Mouse (Mus musculus): ENCODE results near the gene Metrnl. TPM values are rescaled to one million over a fixed set of nuclear protein-coding genes. Genes with fewer than 3 reads are reported as not detected.
A peak's percentile ranks its signal among the peaks of the same experiment; 100 is the strongest.
"Not testable (repeated sequence)": the region's sequence is repeated elsewhere in the genome, so short reads cannot be mapped to it uniquely, and the experiment has no call there.

The Metrnl gene
- total RNA-seq (2021): 10 to 100 TPM; 10.2 to 10.4 TPM
- long read RNA-seq, experiment 1, transcript Metrnl-201 (4 exons, 1,401 nt): major isoform, 8 of 10 reads
- long read RNA-seq, experiment 1, partial matches to known transcripts: 0 of 10 reads
- long read RNA-seq, experiment 1, other reads (novel, unspliced or antisense): 2 of 10 reads
- long read RNA-seq, experiment 2, transcript Metrnl-201 (4 exons, 1,401 nt): major isoform, 16 of 21 reads
- long read RNA-seq, experiment 2, partial matches to known transcripts: 1 of 21 reads
- long read RNA-seq, experiment 2, other reads (novel, unspliced or antisense): 4 of 21 reads

DNA sequence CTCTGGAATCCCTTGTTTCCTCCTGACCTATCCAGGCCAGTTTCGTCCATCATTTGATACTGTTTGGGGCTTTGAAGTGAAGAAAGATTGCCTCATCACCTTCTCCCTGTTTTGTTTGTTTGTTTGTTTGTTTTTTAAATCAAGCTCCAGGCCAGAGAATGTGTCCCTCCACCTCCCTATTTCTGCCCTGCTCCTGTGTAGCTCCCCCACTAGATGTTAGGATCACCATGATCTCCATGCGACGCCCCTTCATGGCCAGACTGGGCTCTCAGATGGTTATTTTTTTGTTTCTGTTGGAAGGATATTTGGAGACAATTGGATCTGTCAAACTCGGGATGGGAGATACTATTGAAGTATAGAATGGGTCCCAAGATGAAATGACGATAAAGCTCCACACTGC, at the start of gene Metrnl:
TSS of gene Metrnl (plus strand) at position 301 of the 400 bp plus-strand sequence.
- DNase-seq (ENCODE audit: low spot score in 2 of 2): no peak

DNA sequence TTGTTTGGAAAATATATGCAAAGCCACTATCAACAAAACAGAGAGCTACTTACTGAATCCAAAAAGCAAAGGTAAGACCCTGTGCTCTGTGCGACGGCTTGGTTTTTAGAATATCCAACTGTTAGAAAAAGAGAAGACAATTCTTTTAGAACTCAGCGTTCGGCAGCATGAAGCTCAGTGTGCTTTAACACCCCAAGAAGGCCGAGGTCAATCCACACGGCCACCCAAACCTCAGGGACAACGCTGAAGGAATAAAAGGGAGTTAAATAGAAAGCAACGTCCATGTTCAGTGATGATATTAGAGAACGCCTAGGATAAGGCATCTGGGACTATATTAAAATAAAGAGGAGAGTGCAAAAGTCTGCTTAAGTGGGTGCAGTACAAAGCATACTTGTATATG, 49.8 kb upstream of the Metrnl start:
- no peak for DNase-seq (ENCODE audit: low spot score in 2 of 2)

DNA sequence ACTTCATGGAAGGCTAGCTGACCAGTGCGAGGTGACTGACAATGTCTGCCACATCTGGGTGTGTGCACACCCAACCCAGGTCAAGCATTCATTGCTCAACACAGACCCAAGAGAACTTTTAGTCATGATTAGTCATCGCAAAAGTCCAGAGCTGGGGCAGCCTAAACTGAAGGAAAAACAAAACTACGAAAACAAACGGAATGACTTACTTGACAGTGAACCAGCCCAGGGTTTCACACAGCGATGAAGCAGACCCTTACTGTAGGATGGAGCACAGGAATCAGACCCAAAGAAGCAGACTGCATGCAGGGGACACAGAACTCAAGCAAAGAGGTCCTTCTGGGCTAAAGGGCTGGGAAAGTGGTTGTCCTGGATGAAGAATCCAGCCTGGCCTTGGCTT, 49.4 kb upstream of the Metrnl start:
- DNase-seq (ENCODE audit: low spot score in 2 of 2): no peak

DNA sequence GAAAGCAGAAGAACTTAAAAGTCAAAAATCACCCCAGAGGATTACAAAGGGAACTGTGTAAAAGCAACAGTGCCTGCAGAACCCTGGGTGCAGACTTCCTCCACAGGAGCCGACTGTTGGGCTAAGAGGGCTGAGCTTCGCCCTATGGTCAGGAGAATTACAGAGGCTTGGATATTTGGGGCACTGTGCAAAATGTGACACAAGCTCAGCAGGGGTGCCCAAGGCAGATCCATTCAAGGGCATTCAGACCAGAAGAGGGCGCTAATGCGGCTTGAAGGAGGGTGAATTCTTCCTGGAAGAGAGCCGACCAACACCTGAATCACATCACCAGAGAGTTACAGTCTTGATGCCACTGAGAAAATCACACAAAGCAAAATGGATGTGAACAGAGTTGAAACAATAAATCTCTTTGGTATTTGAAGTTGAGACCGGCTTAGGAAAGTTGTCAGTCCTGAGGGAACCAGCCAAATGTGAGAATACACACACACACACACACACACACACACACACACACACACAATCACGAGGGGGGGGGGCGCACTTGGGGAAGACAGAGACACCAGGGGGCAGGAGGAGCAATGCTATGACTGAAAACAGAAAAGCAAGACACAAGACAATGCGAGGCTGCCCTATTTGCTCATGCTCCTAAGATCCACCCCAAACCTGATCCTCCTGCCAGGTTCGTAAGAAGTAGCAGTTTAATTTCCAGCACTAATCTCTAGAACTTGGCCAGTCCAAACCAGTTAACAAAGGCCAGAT, 48.6 kb upstream of the Metrnl start:
- DNase-seq (ENCODE audit: low spot score in 2 of 2): peak in 1 of 2 experiments; percentile 49

DNA sequence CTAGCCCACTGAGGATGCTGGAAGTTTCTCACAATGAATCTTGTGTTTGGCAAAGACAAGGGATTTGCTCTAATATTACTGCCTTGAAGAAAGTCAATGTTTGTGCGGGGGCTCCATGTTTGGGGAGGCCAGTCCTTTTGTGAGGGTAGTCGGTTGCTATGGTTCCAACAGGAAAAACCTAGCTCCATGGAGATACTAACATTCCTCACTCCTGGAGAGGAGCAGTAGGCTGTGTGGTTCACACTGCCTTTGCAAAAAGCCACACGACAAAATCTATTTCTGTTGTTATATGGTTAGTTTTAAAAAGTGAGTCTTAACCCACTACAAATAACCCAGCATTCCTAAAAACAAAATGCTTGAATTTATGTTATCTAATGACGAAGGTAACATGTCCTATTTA, 47.7 kb upstream of the Metrnl start:
- no peak for DNase-seq (ENCODE audit: low spot score in 2 of 2)

DNA sequence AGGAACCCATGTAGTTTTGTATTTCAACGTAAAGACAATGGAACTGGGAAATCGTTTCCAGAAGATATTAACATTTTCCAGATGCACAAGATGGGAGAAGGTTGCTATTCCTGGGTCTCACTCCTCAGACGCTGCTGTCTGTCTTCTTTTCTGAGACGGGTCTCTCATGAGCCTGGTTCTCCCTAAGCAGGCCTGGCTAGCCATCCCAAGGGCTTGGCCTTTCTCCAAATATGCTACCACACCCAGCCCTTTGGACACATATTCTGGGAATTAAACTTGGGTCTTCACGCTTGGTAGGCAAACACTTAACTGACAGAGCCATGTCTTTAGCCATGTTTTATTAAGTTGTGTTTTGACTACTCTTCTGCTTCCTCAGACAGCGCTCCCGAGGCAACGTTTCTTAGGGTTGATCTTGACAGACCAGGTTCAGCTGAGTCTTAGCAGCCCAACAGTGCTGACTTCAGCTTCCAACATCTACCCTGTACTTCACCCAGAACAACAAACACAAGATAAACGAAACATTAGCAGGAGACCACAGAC, 46.9 kb upstream of the Metrnl start:
- no peak for DNase-seq (ENCODE audit: low spot score in 2 of 2)

DNA sequence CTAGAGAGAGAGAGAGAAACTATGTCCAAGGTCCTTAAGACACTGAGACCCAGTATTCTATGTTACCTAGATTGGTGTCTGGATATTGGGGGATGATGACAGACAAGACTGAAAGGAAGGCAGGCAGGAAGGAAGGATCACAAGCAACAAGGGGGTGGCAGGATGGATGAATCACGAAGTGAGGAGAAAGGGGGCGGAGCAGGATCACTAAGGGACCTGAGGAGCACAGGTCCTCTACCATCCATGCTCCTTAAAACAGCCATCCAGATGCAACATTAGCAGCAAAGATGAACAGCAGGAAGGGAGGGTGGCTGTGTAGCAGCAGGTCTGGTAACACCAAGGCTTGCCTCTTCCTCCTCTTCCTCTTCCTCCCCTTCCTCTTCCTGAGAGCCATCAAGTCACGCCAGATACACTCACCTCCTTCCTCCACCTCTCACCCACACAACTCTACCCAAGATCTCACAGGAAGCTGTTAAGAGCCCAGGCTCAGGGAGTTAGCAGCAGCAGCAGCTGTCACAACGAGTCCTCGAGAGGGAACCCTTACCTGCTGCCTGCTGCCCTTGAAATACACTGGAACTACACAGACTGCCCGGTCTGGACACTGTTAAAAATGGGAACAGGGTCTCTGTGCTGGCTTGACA, 46.1 kb upstream of the Metrnl start:
- no peak for DNase-seq (ENCODE audit: low spot score in 2 of 2)

DNA sequence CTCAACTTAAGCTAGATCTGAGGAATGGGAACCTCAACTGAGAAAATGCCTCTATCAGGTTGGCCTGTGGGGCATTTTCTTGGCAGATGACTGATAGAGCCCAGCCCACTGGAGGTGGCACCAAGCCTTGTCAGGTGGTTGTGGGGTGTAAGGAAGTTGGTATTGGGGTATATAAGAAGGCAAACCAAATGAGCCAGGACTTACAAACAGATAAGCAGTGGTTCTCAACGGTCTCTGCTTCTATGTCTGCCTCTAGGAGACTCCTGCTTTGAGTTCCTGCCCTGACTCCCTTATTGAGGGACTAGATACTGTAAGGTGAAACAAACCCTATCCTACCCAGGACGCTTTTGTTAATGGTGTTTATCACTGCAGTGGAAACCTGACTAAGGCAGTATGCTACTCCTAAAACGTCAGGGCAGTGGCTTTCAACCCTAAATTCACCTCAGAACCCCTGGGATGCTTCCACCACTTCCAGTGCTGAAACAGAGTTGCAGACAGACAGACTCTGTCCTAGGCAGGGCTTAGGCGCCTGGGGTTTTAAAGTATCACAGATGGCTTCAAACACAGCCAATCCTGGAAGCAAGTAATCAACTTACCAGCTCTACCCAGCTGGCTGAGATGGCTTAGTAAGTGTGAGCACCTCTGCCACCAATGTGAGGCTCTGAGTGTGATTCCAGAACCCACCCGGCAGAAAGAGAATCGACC, 45.4 kb upstream of the Metrnl start:
- DNase-seq (ENCODE audit: low spot score in 2 of 2): no peak

DNA sequence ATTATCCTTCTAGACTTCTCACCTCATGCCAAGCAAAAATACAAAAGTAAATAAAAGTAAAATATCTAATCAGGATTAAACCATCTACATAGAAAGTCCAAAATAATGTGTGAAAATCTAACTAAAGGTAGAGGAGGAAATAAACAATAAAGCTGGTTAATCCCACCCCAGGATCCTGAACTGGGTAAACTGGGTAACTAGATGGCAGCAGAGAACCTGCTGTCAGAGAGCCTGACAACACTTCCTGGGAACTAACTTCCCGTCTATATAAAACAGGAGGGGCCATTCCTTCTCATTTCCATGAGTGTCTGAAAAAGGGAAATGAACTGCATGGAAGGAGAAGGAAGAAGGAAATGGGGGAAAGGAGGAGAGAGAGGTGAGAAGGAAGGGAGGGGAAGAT, 43.2 kb upstream of the Metrnl start:
- no peak for DNase-seq (ENCODE audit: low spot score in 2 of 2)

DNA sequence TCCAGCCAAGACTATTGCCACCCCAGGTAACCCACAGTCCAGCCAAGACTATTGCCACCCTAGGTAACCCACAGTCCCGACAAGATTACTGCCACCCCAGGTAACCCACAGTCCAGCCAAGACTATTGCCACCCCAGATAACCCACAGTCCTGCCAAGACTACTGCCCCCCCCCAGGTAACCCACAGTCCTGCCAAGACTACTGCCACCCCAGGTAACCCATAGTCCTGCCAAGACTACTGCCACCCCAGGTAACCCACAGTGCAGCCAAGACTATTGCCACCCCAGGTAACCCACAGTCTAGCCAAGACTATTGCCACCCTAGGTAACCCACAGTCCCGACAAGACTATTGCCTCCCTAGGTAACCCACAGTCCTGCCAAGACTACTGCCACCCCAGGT, 40.7 kb upstream of the Metrnl start:
- not testable (repeated sequence) for DNase-seq (ENCODE audit: low spot score in 2 of 2)

DNA sequence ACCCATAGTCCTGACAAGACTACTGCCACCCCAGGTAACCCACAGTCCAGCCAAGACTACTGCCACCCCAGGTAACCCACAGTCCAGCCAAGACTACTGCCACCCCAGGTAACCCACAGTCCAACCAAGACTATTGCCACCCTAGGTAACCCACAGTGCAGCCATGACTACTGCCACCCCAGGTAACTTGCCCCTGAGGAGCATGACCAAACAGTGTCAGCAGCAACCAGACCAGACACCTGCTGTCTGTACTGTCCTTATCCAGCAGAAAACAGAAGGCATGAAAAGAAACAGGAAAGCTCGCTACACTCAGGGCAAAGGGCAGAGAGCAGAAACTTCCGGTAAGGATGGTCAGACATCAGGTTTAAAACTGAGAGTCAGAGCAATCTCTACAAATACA, 40.2 kb upstream of the Metrnl start:
- DNase-seq (ENCODE audit: low spot score in 2 of 2): no peak

DNA sequence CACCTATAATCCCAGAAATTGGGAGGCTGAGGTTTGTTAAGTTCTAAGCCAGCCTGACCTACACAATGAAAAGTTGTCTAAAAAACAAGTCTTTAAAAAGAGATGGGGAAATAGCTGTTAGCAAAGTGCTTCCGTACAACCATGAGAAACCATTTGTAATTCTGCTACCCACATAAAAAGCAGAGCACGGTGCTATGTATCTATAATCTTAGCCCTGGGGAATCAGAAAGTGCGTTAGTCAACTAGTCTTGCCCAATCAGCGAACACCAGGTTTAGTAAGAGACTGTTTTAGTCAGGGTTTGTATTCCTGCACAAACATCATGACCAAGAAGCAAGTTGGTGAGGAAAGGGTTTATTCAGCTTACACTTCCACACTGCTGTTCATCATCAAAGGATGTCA, 33.8 kb upstream of the Metrnl start:
- no peak for DNase-seq (ENCODE audit: low spot score in 2 of 2)

DNA sequence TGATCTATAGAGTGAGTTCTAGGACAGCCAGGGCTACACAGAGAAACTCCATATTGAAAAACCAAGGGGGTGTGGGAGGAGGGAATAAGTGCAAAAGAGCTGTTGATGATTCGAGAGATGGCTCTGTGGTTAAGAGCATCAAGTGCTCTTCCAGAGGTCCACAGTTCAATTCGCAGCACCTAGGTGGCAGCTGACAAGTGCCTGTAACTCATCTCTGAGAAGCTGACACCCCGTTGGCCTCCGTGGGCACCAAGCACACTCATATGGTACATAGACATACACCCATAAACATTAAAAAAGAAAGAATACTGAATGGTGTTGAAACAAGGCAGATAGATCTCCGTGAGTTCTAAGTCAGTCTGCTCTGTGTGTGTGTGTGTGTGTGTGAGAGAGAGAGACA, 32.6 kb upstream of the Metrnl start:
- DNase-seq (ENCODE audit: low spot score in 2 of 2): no peak

DNA sequence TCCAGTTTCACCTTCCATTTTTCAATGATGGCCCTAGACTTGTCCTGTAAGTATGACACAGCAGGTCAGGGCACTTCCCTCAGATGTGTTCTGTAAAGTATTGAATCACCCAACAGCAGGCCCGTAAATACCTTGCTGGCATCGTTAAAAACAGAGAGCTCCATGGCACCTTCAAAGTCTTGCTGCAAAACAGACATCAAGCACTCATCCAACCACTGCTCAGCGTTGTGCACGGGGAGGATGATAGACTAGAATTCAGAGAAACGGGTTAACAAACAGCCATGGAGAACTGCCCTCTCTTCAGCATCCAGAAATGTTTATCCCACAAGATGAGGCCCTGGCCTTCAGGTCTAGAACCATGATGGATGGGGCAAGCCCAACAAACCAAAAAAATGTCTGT, 30.4 kb upstream of the Metrnl start:
- DNase-seq (ENCODE audit: low spot score in 2 of 2): no peak

DNA sequence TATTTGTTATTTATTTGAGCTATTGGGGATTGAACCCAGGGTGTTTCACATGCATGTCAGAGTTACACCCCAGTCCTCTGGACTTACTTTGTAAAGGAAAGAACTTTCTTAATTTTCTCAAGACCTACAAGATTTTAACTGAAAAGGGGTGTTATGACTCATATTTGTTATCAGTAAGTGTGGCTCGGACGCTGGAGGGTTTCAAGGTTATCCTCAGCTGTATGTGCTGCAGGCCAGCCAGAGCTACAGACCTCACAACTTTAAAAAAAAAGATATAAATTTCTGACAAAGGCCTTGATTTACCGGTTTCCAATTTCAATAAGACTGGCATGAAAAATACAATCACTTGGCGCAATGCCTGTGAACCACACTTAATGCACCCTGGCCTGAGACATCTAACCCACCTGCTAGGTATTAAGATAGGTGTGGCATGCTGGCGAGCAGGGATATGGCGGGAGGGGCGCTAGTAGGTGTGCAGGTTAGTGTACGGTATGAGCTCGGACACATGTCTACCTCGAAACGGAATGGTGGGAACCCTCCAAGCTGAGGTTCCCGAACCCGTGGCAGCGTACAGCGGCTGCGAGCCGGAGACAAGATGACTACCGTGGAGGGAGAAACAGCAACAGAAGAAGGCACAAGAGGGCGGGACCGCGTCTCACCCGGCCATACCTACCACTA, 28.9 kb upstream of the Metrnl start:
- DNase-seq (ENCODE audit: low spot score in 2 of 2): no peak

DNA sequence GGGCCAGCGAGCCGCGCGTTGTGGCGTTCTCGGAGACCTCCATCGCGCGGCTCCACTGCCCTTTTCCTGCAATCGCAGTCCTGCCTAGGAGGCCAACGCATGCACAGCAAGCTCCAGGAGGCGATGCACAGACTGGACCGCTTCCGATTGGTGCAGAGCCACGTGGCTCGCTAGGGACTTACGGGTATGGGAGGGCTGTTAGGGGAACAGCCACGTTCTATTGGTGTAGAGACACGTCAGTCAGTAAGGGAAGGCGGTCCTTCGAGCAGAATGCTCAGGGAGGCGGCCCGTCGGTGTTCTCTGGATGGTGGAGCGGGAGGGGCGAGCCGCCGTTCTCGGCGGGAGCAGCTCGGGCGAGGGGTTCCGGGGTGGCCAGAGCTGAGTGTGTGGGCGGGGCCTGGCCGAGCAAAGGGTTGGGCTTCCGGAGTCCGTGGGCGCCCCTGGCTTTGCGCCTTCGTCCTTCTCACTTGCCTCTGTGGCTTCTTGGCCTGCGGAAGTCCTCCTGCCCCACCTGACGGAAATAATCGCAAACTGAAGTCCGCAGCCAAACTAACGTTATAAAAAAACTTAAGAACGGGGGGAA, 28.3 kb upstream of the Metrnl start, which contains the start of gene B3gntl1:
TSS of gene B3gntl1 (minus strand) at position 164 of the 583 bp plus-strand sequence.
- peak; percentile 99 to 100 for DNase-seq (ENCODE audit: low spot score in 2 of 2)

DNA sequence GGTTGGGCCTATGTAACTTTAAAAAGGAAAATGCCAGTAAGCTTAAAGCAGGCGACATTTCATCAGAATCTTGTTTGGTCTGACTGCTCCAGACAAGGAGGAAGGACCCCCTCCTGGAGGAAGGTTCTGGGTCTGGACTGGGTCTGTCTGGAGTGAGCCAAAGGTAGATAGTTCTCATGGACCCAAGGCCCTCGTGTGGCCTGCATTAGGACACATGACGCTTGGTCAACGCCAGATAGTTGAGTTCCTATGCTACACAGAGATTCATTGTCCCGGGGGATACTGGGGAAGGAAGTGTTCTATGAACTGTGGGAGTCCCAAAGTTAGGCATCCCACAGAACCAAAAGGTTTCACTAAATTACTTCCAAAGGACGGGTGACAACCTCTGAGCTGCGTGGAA, 27.7 kb upstream of the Metrnl start:
- DNase-seq (ENCODE audit: low spot score in 2 of 2): no peak

DNA sequence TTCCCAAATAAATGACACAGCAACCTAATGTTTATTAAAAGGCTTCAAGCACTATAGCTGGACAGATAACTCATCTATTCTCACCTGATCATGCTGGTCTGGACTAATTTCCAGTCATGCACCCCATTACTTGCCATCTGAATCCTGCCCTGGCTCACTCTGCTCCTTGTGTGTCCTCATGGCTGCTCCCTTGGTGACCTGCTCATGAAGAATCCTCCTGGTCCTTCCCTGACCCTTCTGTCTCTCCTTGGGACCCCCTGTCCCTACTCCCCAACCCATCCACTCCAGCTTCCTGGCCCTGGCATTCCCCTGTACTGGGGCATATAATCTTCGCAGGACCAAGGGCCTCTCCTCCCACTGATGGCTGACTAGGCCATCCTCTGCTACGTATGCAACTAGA, 24.5 kb upstream of the Metrnl start:
- no peak for DNase-seq (ENCODE audit: low spot score in 2 of 2)

DNA sequence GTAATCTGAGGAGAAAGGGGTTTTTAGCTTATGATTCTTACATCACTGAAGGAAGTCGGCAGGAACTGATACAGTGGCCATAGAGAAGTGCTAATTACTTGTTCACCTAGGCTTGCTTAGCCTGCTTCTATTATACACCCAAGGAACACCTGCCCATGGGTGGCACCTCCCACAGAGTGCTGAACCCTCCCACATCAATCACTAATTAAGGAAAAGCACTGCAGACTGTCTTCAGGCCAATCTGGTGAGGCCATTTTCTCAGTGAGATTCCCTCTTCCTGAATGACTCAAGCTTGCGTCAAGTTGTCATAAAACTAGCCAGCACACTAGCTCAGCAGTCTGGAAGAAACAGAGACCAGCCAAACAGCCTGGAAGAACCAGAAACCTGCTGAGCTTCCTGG, 21.8 kb upstream of the Metrnl start:
- no peak for DNase-seq (ENCODE audit: low spot score in 2 of 2)

DNA sequence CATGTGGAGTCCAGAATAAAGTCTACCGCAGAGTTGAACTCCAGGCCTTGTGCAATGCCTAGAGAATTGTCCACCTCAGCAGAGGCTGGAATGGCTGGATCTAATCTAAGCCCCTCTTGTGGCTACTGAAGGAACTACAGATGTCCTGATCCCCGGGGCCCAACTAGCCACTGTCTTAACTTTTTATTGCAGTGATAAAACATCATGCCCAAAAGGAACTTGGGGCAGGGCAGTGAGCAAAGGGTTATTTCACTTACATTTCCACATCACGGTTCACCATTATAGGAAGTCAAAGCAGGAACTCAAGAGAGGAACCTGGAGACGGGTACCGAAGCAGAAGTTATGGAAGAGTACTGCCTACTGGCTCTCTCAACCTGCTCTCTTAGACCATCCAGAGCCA, 20.6 kb upstream of the Metrnl start:
- no peak for DNase-seq (ENCODE audit: low spot score in 2 of 2)
